Mouse (Mus musculus) cerebellum, adult (tissue): ENCODE measurements around the gene Slc38a10.

Source experiments
- ATAC-seq: cut with Nextera tagmentation; 2 replicates; pipeline ENCODE4 v1.9.2; 2017; ENCODE audit warnings: mild to moderate bottlenecking, moderate library complexity, mixed read lengths; ENCODE audit not compliant: insufficient number of reproducible peaks, low FRiP score, low TSS enrichment

The Slc38a10 gene

DNA sequence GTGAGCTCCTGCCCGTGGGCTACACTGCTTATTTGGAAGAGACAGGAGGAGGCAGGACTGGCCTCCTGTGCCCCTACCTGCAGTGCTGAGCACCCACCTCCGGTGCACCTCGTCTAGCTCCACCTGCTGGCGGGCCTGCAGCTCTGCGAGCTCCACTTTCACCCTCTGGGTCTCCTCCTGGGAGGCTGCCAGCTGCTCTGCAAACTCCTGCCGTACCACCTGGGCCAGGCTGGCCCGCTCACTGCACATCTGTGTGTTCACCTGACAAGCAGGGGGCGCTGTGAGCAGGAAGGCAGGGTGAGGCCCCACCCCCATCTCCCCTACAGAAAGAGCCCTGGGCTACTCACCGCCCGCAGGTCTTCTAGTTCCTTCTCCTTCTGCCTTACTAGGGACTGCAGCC, 85.9 kb downstream of the Slc38a10 start:
- ATAC-seq = peak; percentile 21; the same call in 1 of the 2 replicates

- ATAC-seq = no peak
These were observed 86.5 kb downstream of the Slc38a10 start for GRCm38 (mm10) chr11:120064668-120065040.

DNA sequence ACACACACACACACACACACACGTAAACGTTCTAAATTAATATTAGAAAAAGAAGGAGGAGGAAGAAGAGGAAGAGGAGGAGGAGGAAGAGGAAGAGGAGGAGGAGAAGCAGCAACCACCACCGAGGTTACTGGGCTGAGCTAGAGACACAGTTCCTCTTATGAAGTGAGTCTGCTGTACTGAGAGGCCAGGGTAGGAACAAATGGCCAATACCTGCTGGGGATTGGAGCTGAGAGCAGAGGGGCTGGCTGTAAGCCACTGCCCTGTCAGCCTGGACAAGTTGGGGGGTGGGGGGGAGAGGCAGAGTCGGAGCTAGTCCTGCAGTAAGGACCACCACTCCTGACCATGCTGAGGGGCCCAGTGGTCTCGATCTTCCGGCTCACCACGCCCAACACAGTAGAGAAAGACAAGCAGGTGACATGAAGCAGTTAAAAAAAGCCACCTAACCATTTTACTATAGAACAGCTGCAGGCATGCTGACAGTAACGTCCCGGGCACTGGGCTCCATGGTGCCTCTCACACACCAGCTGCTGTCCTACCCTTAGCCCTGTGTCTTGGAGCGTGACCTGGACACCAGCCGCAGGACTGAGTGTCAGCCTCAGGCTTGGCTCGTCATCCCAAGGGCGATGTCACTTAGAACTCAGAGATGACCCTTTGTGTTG, 87.0 kb downstream of the Slc38a10 start:
- no peak for ATAC-seq

- ATAC-seq = no peak
These were observed 87.8 kb downstream of the Slc38a10 start for GRCm38 (mm10) chr11:120063326-120063725.

- no peak for ATAC-seq
These were observed 90.5 kb downstream of the Slc38a10 start for GRCm38 (mm10) chr11:120060634-120061033.

- no peak for ATAC-seq
These were observed 95.0 kb downstream of the Slc38a10 start for GRCm38 (mm10) chr11:120055953-120056732.
